Mouse (Mus musculus) skeletal muscle tissue, adult 2 months (tissue): ENCODE results near the gene Edem3.

Experiments used
- DNase-seq: peaks from one replicate; pipeline ENCODE4 v3.0.0-alpha.2; 2012; ENCODE audit warnings: low read depth, low spot score

The Edem3 gene

DNA sequence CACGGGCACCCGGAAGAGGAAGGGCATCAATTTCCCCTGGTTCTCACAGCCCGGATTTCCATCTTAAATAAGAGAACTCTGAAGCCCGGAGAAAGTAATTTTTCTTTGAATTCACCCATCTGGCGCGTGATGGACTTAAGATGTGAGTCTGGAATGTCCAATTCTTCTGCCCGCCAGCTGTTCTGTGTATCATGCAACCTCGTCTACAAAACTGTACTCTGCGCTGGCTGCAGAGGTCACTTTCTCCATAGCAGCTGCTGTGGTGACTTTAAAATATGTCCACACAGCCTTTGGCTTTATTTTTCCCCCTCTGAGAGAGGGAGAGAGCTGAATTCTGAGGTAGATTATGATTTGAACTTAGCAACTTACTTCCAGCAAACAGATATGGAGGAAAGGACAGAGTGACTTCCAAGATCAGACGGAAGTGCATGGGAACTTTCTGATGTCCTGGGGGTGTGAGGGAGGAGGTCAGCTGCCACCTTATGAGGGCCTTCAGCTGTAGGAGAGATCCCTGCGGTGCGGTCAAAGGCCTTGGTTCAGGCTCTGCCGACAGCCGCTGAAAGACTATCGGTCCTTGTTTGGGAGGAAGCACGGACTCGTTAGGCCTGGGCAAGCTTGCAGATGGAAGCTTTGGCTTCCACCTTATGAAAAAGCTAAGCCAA, 108.1 kb downstream of the Edem3 start:
- DNase-seq: no peak

DNA sequence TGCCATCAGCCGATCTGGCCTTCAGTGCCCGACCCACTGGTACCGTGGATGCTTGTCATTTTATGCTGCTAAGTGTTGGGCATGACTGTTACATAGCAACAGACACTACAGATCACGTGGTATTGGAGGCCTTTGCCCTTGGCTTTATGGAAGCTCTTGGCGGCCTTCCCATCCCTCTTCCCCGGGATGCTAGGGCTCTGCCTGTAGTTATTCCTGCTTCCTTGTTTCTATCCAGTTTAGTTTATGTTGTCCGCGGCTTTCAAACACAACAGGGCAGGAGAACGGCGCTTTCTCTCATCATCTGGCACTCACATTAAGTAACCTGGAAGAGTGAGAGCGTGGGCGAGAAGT, 108.6 kb downstream of the Edem3 start:
- no peak for DNase-seq

GRCm38 (mm10) chr1:151864326-151864725, 109.2 kb downstream of the Edem3 start:
- DNase-seq: no peak
